Mouse (Mus musculus) midbrain, embryonic 14.5 days (tissue): ENCODE data around the gene Dhx37. TPM values are rescaled to one million over a fixed set of nuclear protein-coding genes. Genes with fewer than 3 reads are reported as not detected.

Experiments
- ATAC-seq: fragments of 200-750 bp; cut with Nextera tagmentation; 2 replicates; pipeline ENCODE4 v1.8.0; 2017; ENCODE audit warnings: moderate number of reproducible peaks, moderate library complexity; ENCODE audit not compliant: low FRiP score, low TSS enrichment
- DNase-seq: peaks from one replicate; pipeline ENCODE4 v3.0.0-alpha.2; 2015
- H3K27ac ChIP-seq: fragments of 300-500 bp; sonication (generic); replicated peaks from 2 replicates; pipeline ENCODE4 v1.5.1; 2014; ENCODE audit warnings: mild to moderate bottlenecking, low read depth, low read length, moderate library complexity
- H3K27me3 ChIP-seq: fragments of 300-500 bp; sonication (generic); 2 replicates; pipeline ENCODE4 v1.6.1; 2014; ENCODE audit warnings: low read length, control low read depth, mixed read lengths; ENCODE audit not compliant: control insufficient read depth, insufficient read depth
- H3K36me3 ChIP-seq: fragments of 300-500 bp; sonication (generic); 2 replicates; pipeline ENCODE4 v1.6.1; 2014; ENCODE audit warnings: low read length, control low read depth; ENCODE audit not compliant: control insufficient read depth, insufficient read depth
- H3K4me1 ChIP-seq: fragments of 300-500 bp; sonication (generic); 2 replicates; pipeline ENCODE4 v1.6.1; 2014; ENCODE audit warnings: mild to moderate bottlenecking, antibody characterized with exemption, low read length, control low read depth; ENCODE audit not compliant: control insufficient read depth, insufficient read depth
- H3K4me2 ChIP-seq: fragments of 300-500 bp; sonication (generic); 2 replicates; pipeline ENCODE4 v1.6.1; 2014; ENCODE audit warnings: mild to moderate bottlenecking, low read length, moderate library complexity
- H3K4me3 ChIP-seq: fragments of 300-500 bp; sonication (generic); replicated peaks from 2 replicates; pipeline ENCODE4 v1.5.1; 2014; ENCODE audit warnings: low read depth, low read length
- H3K9ac ChIP-seq: fragments of 300-500 bp; sonication (generic); replicated peaks from 2 replicates; pipeline ENCODE4 v1.6.1; 2014; ENCODE audit warnings: mild to moderate bottlenecking, low read length, moderate library complexity
- H3K9me3 ChIP-seq: fragments of 300-500 bp; sonication (generic); 2 replicates; pipeline ENCODE4 v1.6.1; 2016; ENCODE audit warnings: low read length, control low read depth, mixed read lengths; ENCODE audit not compliant: control insufficient read depth
- WGBS: fragments of 180-500 bp; shearing (Covaris S2); extraction: QIAGEN DNeasy Blood & Tissue Kit; methylation state at CpG from one replicate; pipeline ENCODE4 v1.1.7; 2014; 5-methylcytosine and 5-hydroxymethylcytosine counted together
- polyA plus RNA-seq: library from polyadenylated mRNA; unstranded; fragments of >200 nt; fragmentation: Nextera tagmentation; extraction: Ambion mirVana; gene quantifications from 2 replicates; pipeline ENCODE4 v1.2.1, GENCODE M21; 2014

The Dhx37 gene
- polyA plus RNA-seq, 1 experiment from 2014 or later: 9.8 TPM

- peak; percentile 89 for DNase-seq
- peak overlapping the region; percentile 33 for H3K4me2 ChIP-seq
- no peaks in the 10 kb centered on the region for H3K27me3 ChIP-seq
- peaks cover 12% of the 10 kb centered on the region for H3K36me3 ChIP-seq
- no peak overlapping the region for H3K9ac ChIP-seq
- ATAC-seq: peak; percentile 47
- H3K4me1 ChIP-seq: peaks cover 7% of the 10 kb centered on the region
- no peak overlapping the region for H3K27ac ChIP-seq
- no peaks in the 10 kb centered on the region for H3K9me3 ChIP-seq
- 1% methylated on average over 13 of the region's 13 CpGs for WGBS
- H3K4me3 ChIP-seq: peak overlapping the region; percentile 7; the same call in 1 of the 2 replicates
Measured at GRCm38 (mm10) chr5:125408842-125409241, 25.1 kb downstream of the Dhx37 start.

GRCm38 (mm10) chr5:125407910-125408575, 25.9 kb downstream of the Dhx37 start:
- WGBS: 63% methylated on average over 14 of the region's 14 CpGs
- no peaks in the 10 kb centered on the region for H3K9me3 ChIP-seq

GRCm38 (mm10) chr5:125407020-125407830, 26.7 kb downstream of the Dhx37 start:
- Histone ChIP-seq H3K9me3 (no peaks in the 10 kb centered on the region), H3K4me2 (peak overlapping the region; percentile 53), H3K9ac (peak overlapping the region; percentile 72; the same call in 1 of the 2 replicates), H3K4me1 (peaks cover 7% of the 10 kb centered on the region), H3K36me3 (no peaks in the 10 kb centered on the region), H3K27ac (peak overlapping the region; percentile 86), H3K4me3 (peak overlapping the region; percentile 45), H3K27me3 (no peaks in the 10 kb centered on the region)
- DNase-seq (no peak), ATAC-seq (no peak)
- 54% methylated on average over 13 of the region's 13 CpGs for WGBS

More at GRCm38 (mm10) chr5:125407910-125408575, 25.9 kb downstream of the Dhx37 start:
- DNase-seq: no peak
- no peak for ATAC-seq
- H3K4me3 ChIP-seq: no peak overlapping the region
- no peaks in the 10 kb centered on the region for H3K27me3 ChIP-seq
- H3K36me3 ChIP-seq: peaks cover 4% of the 10 kb centered on the region
- no peak overlapping the region for H3K27ac ChIP-seq
- H3K4me2 ChIP-seq: no peak overlapping the region
- no peak overlapping the region for H3K9ac ChIP-seq
- H3K4me1 ChIP-seq: peaks cover 7% of the 10 kb centered on the region

GRCm38 (mm10) chr5:125406322-125407016, 27.5 kb downstream of the Dhx37 start:
- DNase-seq (peak; percentile 73), ATAC-seq (peak; percentile 14)
- no peaks in the 10 kb centered on the region for H3K9me3 ChIP-seq
- H3K27ac ChIP-seq: peak overlapping the region; percentile 86
- H3K4me1 ChIP-seq: peaks cover 7% of the 10 kb centered on the region
- peak overlapping the region; percentile 45 for H3K4me3 ChIP-seq
- peak overlapping the region; percentile 53 for H3K4me2 ChIP-seq
- H3K9ac ChIP-seq: peak overlapping the region; percentile 72
- H3K36me3 ChIP-seq: no peaks in the 10 kb centered on the region
- WGBS: under 1% methylated on average over 20 of the region's 20 CpGs
- no peaks in the 10 kb centered on the region for H3K27me3 ChIP-seq

- under 1% methylated on average over 31 of the region's 31 CpGs for WGBS
- peaks cover 7% of the 10 kb centered on the region for H3K4me1 ChIP-seq
- DNase-seq: peak; percentile 96
- no peaks in the 10 kb centered on the region for H3K27me3 ChIP-seq
- no peaks in the 10 kb centered on the region for H3K9me3 ChIP-seq
- ATAC-seq: peak; percentile 78
- H3K4me2 ChIP-seq: peak overlapping the region; percentile 53
- H3K9ac ChIP-seq: peak overlapping the region; percentile 72
- H3K4me3 ChIP-seq: peak overlapping the region; percentile 45
- H3K36me3 ChIP-seq: no peaks in the 10 kb centered on the region
- peak overlapping the region; percentile 89 for H3K27ac ChIP-seq
Measured at GRCm38 (mm10) chr5:125405546-125406248, 28.2 kb downstream of the Dhx37 start.

GRCm38 (mm10) chr5:125404903-125405545, 28.9 kb downstream of the Dhx37 start:
- peak overlapping the region; percentile 53 for H3K4me2 ChIP-seq
- peak overlapping the region; percentile 45 for H3K4me3 ChIP-seq
- H3K36me3 ChIP-seq: no peaks in the 10 kb centered on the region
- H3K4me1 ChIP-seq: peaks cover 7% of the 10 kb centered on the region
- H3K27ac ChIP-seq: peak overlapping the region; percentile 89
- no peaks in the 10 kb centered on the region for H3K9me3 ChIP-seq
- ATAC-seq: 0 out of 2 replicates have a peak, but pooled peaks have one; percentile 25
- DNase-seq: peak; percentile 82
- WGBS: under 1% methylated on average over 28 of the region's 28 CpGs
- peak overlapping the region; percentile 51 for H3K9ac ChIP-seq
- no peaks in the 10 kb centered on the region for H3K27me3 ChIP-seq

GRCm38 (mm10) chr5:125404536-125404902, 29.4 kb downstream of the Dhx37 start:
- peak overlapping the region; percentile 89 for H3K27ac ChIP-seq
- H3K9me3 ChIP-seq: no peaks in the 10 kb centered on the region
- peak; percentile 65 for DNase-seq
- peak overlapping the region; percentile 51 for H3K9ac ChIP-seq
- no peaks in the 10 kb centered on the region for H3K27me3 ChIP-seq
- peaks cover 7% of the 10 kb centered on the region for H3K4me1 ChIP-seq
- peak overlapping the region; percentile 53 for H3K4me2 ChIP-seq
- peak overlapping the region; percentile 45 for H3K4me3 ChIP-seq
- no peaks in the 10 kb centered on the region for H3K36me3 ChIP-seq
- no peak for ATAC-seq
- 2% methylated on average over 7 of the region's 7 CpGs for WGBS
